ENCODE assay signal across 8 mouse cellular contexts in the genomic region with DNA sequence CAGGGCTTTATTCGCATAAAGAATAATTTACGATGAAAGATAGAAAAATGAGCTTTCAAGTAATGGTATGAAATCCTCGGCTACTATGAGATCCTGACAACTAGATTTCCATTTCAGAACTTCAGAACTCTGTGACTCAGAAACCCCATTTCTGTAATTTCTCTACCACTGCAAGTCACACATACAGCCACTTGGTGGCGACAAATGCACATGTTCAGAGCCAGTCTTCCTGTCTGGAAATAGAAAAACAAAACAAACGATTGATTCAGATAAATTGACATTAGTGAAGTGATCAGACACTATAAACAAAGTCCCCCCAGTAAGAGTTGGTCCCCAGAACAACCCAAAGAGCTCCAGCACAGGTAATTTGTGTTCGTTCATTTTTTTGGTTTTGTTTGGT. TPM values are rescaled to one million over a fixed set of nuclear protein-coding genes. Genes with fewer than 3 reads are reported as not detected.
DNase-seq lines count a peak whose midpoint lies in the region; ATAC-seq and TF ChIP-seq lines count a peak whose summit lies in the region.

No protein-coding gene starts in this region.

- ATAC-seq in hindbrain, embryonic 11.5 days (ENCODE audit: low FRiP score) = no peak
- ATAC-seq in hindbrain, embryonic 12.5 days (ENCODE audit: low FRiP score) = no peak
- peak; percentile 45 for ATAC-seq in Patski
- ATAC-seq in neutrophil, adult 5-6 weeks (ENCODE audit: extremely low read depth, insufficient number of reproducible peaks, low FRiP score, poor library complexity, severe bottlenecking) = peak; percentile 81; the same call in 1 of the 2 replicates

- intact Hi-C loops in left cerebral cortex, postnatal 14 days (cut with DNase I) = loop anchor here (5.0 kb wide), 3 partner anchors 75 to 420 kb away; no protein-coding TSS in a partner anchor

- in situ Hi-C loops in Patski (cut with MboI; ENCODE audit: low pct_unique_long_range_greater_than_20kb) = loop anchor here (5.0 to 10.0 kb wide), 4 partner anchors 80 to 480 kb away; no protein-coding TSS in a partner anchor

- TF ChIP-seq CTCF in Patski (IDR thresholded peaks at IDR 0.05) = peak; percentile 92

- no peak overlapping the region for H3K9ac ChIP-seq in hindbrain, embryonic 11.5 days (ENCODE audit: low read depth, low read length)
- no peak overlapping the region for H3K9ac ChIP-seq in hindbrain, embryonic 12.5 days

- POLR2A ChIA-PET in Patski (lab: Charles Lee) = no interaction called here

- no peaks in the 10 kb centered on the region for H3K27me3 ChIP-seq in hindbrain, embryonic 11.5 days (ENCODE audit: control insufficient read depth, insufficient read depth, low read length)
- H3K27me3 ChIP-seq in hindbrain, embryonic 12.5 days = 0 out of 2 replicates have a peak, but pooled peaks cover 8% of the 10 kb centered on the region
- H3K27me3 ChIP-seq in Patski = peaks cover 16% of the 10 kb centered on the region

- no peak overlapping the region for H3K4me3 ChIP-seq in hindbrain, embryonic 11.5 days (ENCODE audit: low read depth, low read length)
- H3K4me3 ChIP-seq in hindbrain, embryonic 12.5 days = no peak overlapping the region

- no peaks in the 10 kb centered on the region for H3K4me1 ChIP-seq in hindbrain, embryonic 11.5 days (replicated peaks; ENCODE audit: control insufficient read depth, insufficient read depth, low read length)
- H3K4me1 ChIP-seq in hindbrain, embryonic 12.5 days = no peaks in the 10 kb centered on the region

- peak; percentile 70 for DNase-seq in hindbrain, embryonic 11.5 days (ENCODE audit: low spot score)
- DNase-seq in B cell, adult 2 months = peak; percentile 61 to 66
- no peak for DNase-seq in Patski (ENCODE audit: low read depth, low spot score)
- peak; percentile 71 for DNase-seq in embryo, embryonic 11 days
- peak; percentile 73 to 83 for DNase-seq in left cerebral cortex, postnatal 14 days (ENCODE audit: low spot score in 2 of 2)
- no peak for DNase-seq in urinary bladder, adult 18-20 months (ENCODE audit: low spot score in 2 of 2)

- H3K4me2 ChIP-seq in hindbrain, embryonic 11.5 days (replicated peaks; ENCODE audit: low read depth, low read length) = no peak overlapping the region
- no peak overlapping the region for H3K4me2 ChIP-seq in hindbrain, embryonic 12.5 days (replicated peaks)

- no peaks in the 10 kb centered on the region for H3K9me3 ChIP-seq in hindbrain, embryonic 11.5 days (ENCODE audit: control insufficient read depth, low read length)
- no peaks in the 10 kb centered on the region for H3K9me3 ChIP-seq in hindbrain, embryonic 12.5 days (replicated peaks)

- H3K36me3 ChIP-seq in hindbrain, embryonic 11.5 days (ENCODE audit: control insufficient read depth, insufficient read depth, low read length) = no peaks in the 10 kb centered on the region
- no peaks in the 10 kb centered on the region for H3K36me3 ChIP-seq in hindbrain, embryonic 12.5 days

- no peak overlapping the region for H3K27ac ChIP-seq in hindbrain, embryonic 11.5 days (ENCODE audit: low read depth, low read length)
- no peak overlapping the region for H3K27ac ChIP-seq in hindbrain, embryonic 12.5 days

- CTCF ChIA-PET in Patski (lab: Charles Lee) = interaction anchor here (0.8 to 3.2 kb wide), 15 partner anchors 18 to 437 kb away, joined by 3 to 16 read pairs (median 3); partner anchors contain the start of gene Sgk2

- WGBS in hindbrain, embryonic 11.5 days = 16% methylated on average over 6 of the region's 6 CpGs
- WGBS in hindbrain, embryonic 12.5 days = 18% methylated on average over 6 of the region's 6 CpGs

RNA-seq across cellular contexts. Expression of gene Srsf6, which starts 9.1 kb away (rescaled TPM):
- 265 and 280 TPM in 2 replicates for polyA plus RNA-seq in hindbrain, embryonic 11.5 days (2014; fragmentation: Nextera tagmentation; extraction: Ambion mirVana)
- polyA plus RNA-seq in hindbrain, embryonic 12.5 days (2016; fragmentation: Nextera tagmentation; extraction: Ambion mirVana) = 223 and 252 TPM in 2 replicates
- polyA plus RNA-seq in Patski (2021) = 200 TPM
- total RNA-seq in left cerebral cortex, postnatal 14 days (2021) = 100 to 1,000 TPM; 112 to 115 TPM
- 205 and 208 TPM in 2 replicates for total RNA-seq in neutrophil, adult 5-6 weeks (2017)

RNA-seq across cellular contexts. Expression of gene L3mbtl1, which starts 21.1 kb away (rescaled TPM):
- 0.13 and 0.45 TPM in 2 replicates for polyA plus RNA-seq in hindbrain, embryonic 11.5 days (2014; fragmentation: Nextera tagmentation; extraction: Ambion mirVana)
- polyA plus RNA-seq in hindbrain, embryonic 12.5 days (2016; fragmentation: Nextera tagmentation; extraction: Ambion mirVana) = 0.20 and 0.41 TPM in 2 replicates
- polyA plus RNA-seq in Patski (2021) = 0.09 TPM
- 10 to 100 TPM; 24.1 to 24.9 TPM for total RNA-seq in left cerebral cortex, postnatal 14 days (2021)
- total RNA-seq in neutrophil, adult 5-6 weeks (2017) = 1.0 TPM in 1 of 2 replicates, not detected in the other

Comparison
In these comparisons a context has a peak if more than half of its experiments do, and no peak if none do; other contexts are left out.
1. ATAC-seq: peak in Patski (single experiment) and neutrophil, adult 5-6 weeks (single experiment); none in hindbrain, embryonic 11.5 days (single experiment) and hindbrain, embryonic 12.5 days (single experiment).
2. DNase-seq: peak in hindbrain, embryonic 11.5 days (single experiment), B cell, adult 2 months (2 of 2), embryo, embryonic 11 days (single experiment) and left cerebral cortex, postnatal 14 days (2 of 2); none in Patski (single experiment) and urinary bladder, adult 18-20 months (0 of 2).